Mouse (Mus musculus) kidney, embryonic 16.5 days (tissue): ENCODE data around the gene Ergic2. TPM values are rescaled to one million over a fixed set of nuclear protein-coding genes. Genes with fewer than 3 reads are reported as not detected.

ENCODE experiments used
- ATAC-seq: fragments of 200-750 bp; cut with Nextera tagmentation; 2 replicates; pipeline ENCODE4 v1.8.0; 2017; ENCODE audit warnings: moderate TSS enrichment; ENCODE audit not compliant: low FRiP score, low TSS enrichment
- H3K27ac ChIP-seq: fragments of 300-500 bp; sonication (generic); 2 replicates; pipeline ENCODE4 v1.5.1; 2014; ENCODE audit warnings: low read length
- H3K27me3 ChIP-seq: fragments of 300-500 bp; sonication (generic); 2 replicates; pipeline ENCODE4 v1.6.1; 2014; ENCODE audit warnings: low read length, control low read depth, mixed read lengths; ENCODE audit not compliant: insufficient read depth
- H3K36me3 ChIP-seq: fragments of 300-500 bp; sonication (generic); 2 replicates; pipeline ENCODE4 v1.6.1; 2014; ENCODE audit warnings: low read length, control low read depth, mixed read lengths; ENCODE audit not compliant: insufficient read depth
- H3K4me1 ChIP-seq: fragments of 300-500 bp; sonication (generic); 2 replicates; pipeline ENCODE4 v1.6.1; 2014; ENCODE audit warnings: low read length, control low read depth, mixed read lengths; ENCODE audit not compliant: insufficient read depth
- H3K4me2 ChIP-seq: fragments of 300-500 bp; sonication (generic); replicated peaks from 2 replicates; pipeline ENCODE4 v1.6.1; 2014; ENCODE audit warnings: low read depth, low read length
- H3K4me3 ChIP-seq: fragments of 300-500 bp; sonication (generic); 2 replicates; pipeline ENCODE4 v1.5.1; 2014; ENCODE audit warnings: mild to moderate bottlenecking, low read length
- H3K9ac ChIP-seq: fragments of 300-500 bp; sonication (generic); replicated peaks from 2 replicates; pipeline ENCODE4 v1.6.1; 2014; ENCODE audit warnings: low read length
- H3K9me3 ChIP-seq: fragments of 300-500 bp; sonication (generic); 2 replicates; pipeline ENCODE4 v1.6.1; 2016; ENCODE audit warnings: low read length, control low read depth
- WGBS: fragments of 180-500 bp; shearing (Covaris S2); extraction: QIAGEN DNeasy Blood & Tissue Kit; methylation state at CpG from one replicate; pipeline ENCODE4 v1.1.7; 2014; 5-methylcytosine and 5-hydroxymethylcytosine counted together
- polyA plus RNA-seq: library from polyadenylated mRNA; unstranded; fragments of >200 nt; fragmentation: Nextera tagmentation; extraction: Ambion mirVana; gene quantifications from 2 replicates; pipeline ENCODE4 v1.2.1, GENCODE M21; 2015

Ergic2 gene
- polyA plus RNA-seq, 1 experiment from 2014 or later = 229 TPM

GRCm38 (mm10) chr6:148246544-148246943, 34.4 kb upstream of the Ergic2 start:
- WGBS = 70% methylated on average over 7 of the region's 7 CpGs

GRCm38 (mm10) chr6:148244836-148245235, 32.7 kb upstream of the Ergic2 start:
- H3K4me3 ChIP-seq = no peak overlapping the region
- no peak for ATAC-seq
- WGBS = 100% methylated on average over 1 of the region's 1 CpGs
- no peak overlapping the region for H3K9ac ChIP-seq
- H3K4me2 ChIP-seq = no peak overlapping the region
- H3K36me3 ChIP-seq = no peaks in the 10 kb centered on the region
- no peak overlapping the region for H3K27ac ChIP-seq
- no peaks in the 10 kb centered on the region; the same call in 1 of the 2 replicates for H3K4me1 ChIP-seq
- no peaks in the 10 kb centered on the region for H3K27me3 ChIP-seq
- no peaks in the 10 kb centered on the region for H3K9me3 ChIP-seq

More at GRCm38 (mm10) chr6:148246544-148246943, 34.4 kb upstream of the Ergic2 start:
- Histone ChIP-seq H3K9ac (no peak overlapping the region), H3K4me1 (no peaks in the 10 kb centered on the region; the same call in 1 of the 2 replicates), H3K36me3 (no peaks in the 10 kb centered on the region), H3K27me3 (no peaks in the 10 kb centered on the region), H3K4me3 (no peak overlapping the region), H3K4me2 (no peak overlapping the region), H3K9me3 (no peaks in the 10 kb centered on the region), H3K27ac (no peak overlapping the region)
- ATAC-seq = no peak

- ATAC-seq = no peak
- Histone ChIP-seq H3K36me3 (no peaks in the 10 kb centered on the region), H3K27ac (no peak overlapping the region), H3K9ac (no peak overlapping the region), H3K4me2 (no peak overlapping the region), H3K4me3 (no peak overlapping the region), H3K9me3 (no peaks in the 10 kb centered on the region), H3K4me1 (no peaks in the 10 kb centered on the region), H3K27me3 (no peaks in the 10 kb centered on the region)
- WGBS = 67% methylated on average over 3 of the region's 3 CpGs
Measured at GRCm38 (mm10) chr6:148242304-148242703, 30.1 kb upstream of the Ergic2 start.

GRCm38 (mm10) chr6:148241685-148242084, 29.5 kb upstream of the Ergic2 start:
- no peak overlapping the region for H3K4me3 ChIP-seq
- H3K4me2 ChIP-seq = no peak overlapping the region
- ATAC-seq = no peak
- no peaks in the 10 kb centered on the region for H3K9me3 ChIP-seq
- H3K27me3 ChIP-seq = no peaks in the 10 kb centered on the region
- 95% methylated on average over 5 of the region's 5 CpGs for WGBS
- H3K27ac ChIP-seq = no peak overlapping the region
- H3K9ac ChIP-seq = no peak overlapping the region
- no peaks in the 10 kb centered on the region for H3K4me1 ChIP-seq
- no peaks in the 10 kb centered on the region for H3K36me3 ChIP-seq

GRCm38 (mm10) chr6:148239311-148239710, 27.1 kb upstream of the Ergic2 start:
- no peak overlapping the region for H3K9ac ChIP-seq
- H3K36me3 ChIP-seq = no peaks in the 10 kb centered on the region
- no peak overlapping the region for H3K27ac ChIP-seq
- no peak overlapping the region for H3K4me2 ChIP-seq
- H3K9me3 ChIP-seq = no peaks in the 10 kb centered on the region
- 89% methylated on average over 1 of the region's 1 CpGs for WGBS
- no peaks in the 10 kb centered on the region for H3K27me3 ChIP-seq
- H3K4me1 ChIP-seq = no peaks in the 10 kb centered on the region
- H3K4me3 ChIP-seq = no peak overlapping the region
- no peak for ATAC-seq

- Histone ChIP-seq H3K9ac (no peak overlapping the region), H3K9me3 (no peaks in the 10 kb centered on the region), H3K36me3 (no peaks in the 10 kb centered on the region), H3K4me3 (no peak overlapping the region), H3K27ac (no peak overlapping the region), H3K4me1 (no peaks in the 10 kb centered on the region), H3K27me3 (no peaks in the 10 kb centered on the region), H3K4me2 (no peak overlapping the region)
- no peak for ATAC-seq
- 75% methylated on average over 5 of the region's 5 CpGs for WGBS
Measured at GRCm38 (mm10) chr6:148237453-148237852, 25.3 kb upstream of the Ergic2 start.

- H3K4me3 ChIP-seq = no peak overlapping the region
- no peak overlapping the region for H3K9ac ChIP-seq
- no peaks in the 10 kb centered on the region for H3K4me1 ChIP-seq
- no peaks in the 10 kb centered on the region for H3K27me3 ChIP-seq
- 70% methylated on average over 3 of the region's 3 CpGs for WGBS
- H3K36me3 ChIP-seq = no peaks in the 10 kb centered on the region
- no peaks in the 10 kb centered on the region for H3K9me3 ChIP-seq
- H3K4me2 ChIP-seq = no peak overlapping the region
- ATAC-seq = no peak
- no peak overlapping the region for H3K27ac ChIP-seq
Measured at GRCm38 (mm10) chr6:148234105-148234828, 22.1 kb upstream of the Ergic2 start.

- Histone ChIP-seq H3K9me3 (no peaks in the 10 kb centered on the region), H3K9ac (no peak overlapping the region), H3K27ac (no peak overlapping the region), H3K4me1 (no peaks in the 10 kb centered on the region), H3K4me2 (no peak overlapping the region), H3K36me3 (no peaks in the 10 kb centered on the region; the same call in 1 of the 2 replicates), H3K4me3 (no peak overlapping the region), H3K27me3 (no peaks in the 10 kb centered on the region)
- WGBS = 65% methylated on average over 3 of the region's 3 CpGs
- ATAC-seq = no peak
Measured at GRCm38 (mm10) chr6:148227542-148227941, 15.4 kb upstream of the Ergic2 start.

- Histone ChIP-seq H3K36me3 (no peaks in the 10 kb centered on the region; the same call in 1 of the 2 replicates), H3K4me2 (no peak overlapping the region), H3K4me3 (no peak overlapping the region), H3K9me3 (no peaks in the 10 kb centered on the region), H3K9ac (no peak overlapping the region), H3K4me1 (no peaks in the 10 kb centered on the region), H3K27me3 (no peaks in the 10 kb centered on the region), H3K27ac (no peak overlapping the region)
- WGBS = 12% methylated on average over 2 of the region's 2 CpGs
- no peak for ATAC-seq
Measured at GRCm38 (mm10) chr6:148222686-148223085, 10.5 kb upstream of the Ergic2 start.

- no peaks in the 10 kb centered on the region for H3K36me3 ChIP-seq
- no peak overlapping the region for H3K27ac ChIP-seq
- no peaks in the 10 kb centered on the region for H3K9me3 ChIP-seq
- ATAC-seq = no peak
- no peaks in the 10 kb centered on the region for H3K27me3 ChIP-seq
- no peak overlapping the region for H3K4me2 ChIP-seq
- WGBS = 84% methylated on average over 2 of the region's 2 CpGs
- no peak overlapping the region for H3K4me3 ChIP-seq
- no peak overlapping the region for H3K9ac ChIP-seq
- H3K4me1 ChIP-seq = no peaks in the 10 kb centered on the region
Measured at GRCm38 (mm10) chr6:148218235-148219076, 6.3 kb upstream of the Ergic2 start.
